In the genomic region with DNA sequence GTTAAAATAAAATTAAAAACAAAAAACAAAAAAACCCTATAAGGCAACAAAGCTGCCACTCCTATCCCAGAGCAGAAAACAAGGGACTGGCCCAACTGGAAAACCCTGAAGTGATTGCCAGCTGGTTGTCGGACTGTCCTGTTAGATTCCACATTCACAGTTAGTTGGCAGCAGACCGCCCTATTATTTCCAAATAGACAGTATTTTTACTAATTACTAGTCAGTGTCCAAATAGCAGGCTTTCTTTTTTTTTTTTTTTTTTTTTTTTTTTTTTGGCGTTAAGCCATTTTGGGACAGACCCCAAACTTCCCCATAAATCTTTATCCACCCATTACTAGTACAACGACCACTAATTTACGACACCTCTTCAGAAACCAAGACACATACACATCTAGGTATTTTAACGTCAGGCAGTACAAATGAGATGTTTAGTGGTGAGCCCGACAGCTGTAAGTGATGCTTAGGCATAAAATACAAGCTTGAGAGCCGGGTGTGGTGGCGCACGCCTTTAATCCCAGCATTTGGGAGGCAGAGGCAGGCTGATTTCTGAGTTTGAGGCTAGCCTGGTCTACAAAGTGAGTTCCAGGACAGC, we compare ENCODE assay signal across 8 mouse cellular contexts. TPM values are rescaled to one million over a fixed set of nuclear protein-coding genes. Genes with fewer than 3 reads are reported as not detected.
DNase-seq lines count a peak whose midpoint lies in the region; ATAC-seq and TF ChIP-seq lines count a peak whose summit lies in the region.

No protein-coding gene starts in this region.

- no peaks in the 10 kb centered on the region; the same call in 1 of the 2 replicates for H3K9me3 ChIP-seq in heart, postnatal 0 days (replicated peaks; ENCODE audit: control insufficient read depth, low read length)
- no peaks in the 10 kb centered on the region for H3K9me3 ChIP-seq in liver, postnatal 0 days (ENCODE audit: low read length)

- ATAC-seq in heart, postnatal 0 days (ENCODE audit: insufficient read depth, low read depth), result no peak
- no peak for ATAC-seq in liver, postnatal 0 days

- no peaks in the 10 kb centered on the region for H3K36me3 ChIP-seq in heart, postnatal 0 days (replicated peaks; ENCODE audit: control insufficient read depth, insufficient read depth, low read length)
- H3K36me3 ChIP-seq in liver, postnatal 0 days (replicated peaks; ENCODE audit: insufficient read depth, low read length), result no peaks in the 10 kb centered on the region

- H3K4me2 ChIP-seq in heart, postnatal 0 days (ENCODE audit: low read depth, low read length), result peak overlapping the region; percentile 87
- peak overlapping the region; percentile 78 for H3K4me2 ChIP-seq in liver, postnatal 0 days (ENCODE audit: low read depth, low read length)

- peak overlapping the region; percentile 87 for H3K27ac ChIP-seq in heart, postnatal 0 days (ENCODE audit: low read depth)
- peak overlapping the region; percentile 92 for H3K27ac ChIP-seq in liver, postnatal 0 days (ENCODE audit: low read depth)

- 83% methylated on average over 10 of the region's 10 CpGs for WGBS in heart, postnatal 0 days
- 79% methylated on average over 10 of the region's 10 CpGs for WGBS in liver, postnatal 0 days (ENCODE audit: insufficient replicate concordance)

- peak overlapping the region; percentile 62 for H3K9ac ChIP-seq in heart, postnatal 0 days (replicated peaks; ENCODE audit: low read depth, low read length)
- peak overlapping the region; percentile 52 for H3K9ac ChIP-seq in liver, postnatal 0 days (replicated peaks)

- 0 out of 2 replicates have a peak, but pooled peaks cover 4% of the 10 kb centered on the region for H3K4me1 ChIP-seq in heart, postnatal 0 days (ENCODE audit: control insufficient read depth, insufficient read depth)
- peaks cover 32% of the 10 kb centered on the region for H3K4me1 ChIP-seq in liver, postnatal 0 days (ENCODE audit: insufficient read depth)

- H3K27me3 ChIP-seq in heart, postnatal 0 days (ENCODE audit: control insufficient read depth, insufficient read depth, low read length), result no peaks in the 10 kb centered on the region
- no peaks in the 10 kb centered on the region for H3K27me3 ChIP-seq in liver, postnatal 0 days (ENCODE audit: insufficient read depth, low read length)

- no peak for TF ChIP-seq CTCF in heart, postnatal 0 days (IDR thresholded peaks at IDR 0.05; ENCODE audit: low read depth)
- TF ChIP-seq CTCF in liver, postnatal 0 days (IDR thresholded peaks at IDR 0.05; ENCODE audit: low read depth), result no peak

- peak; percentile 85 for DNase-seq in heart, adult 11 months
- DNase-seq in heart, adult 8-10 months (ENCODE audit: low spot score), result no peak
- peak; percentile 32 for DNase-seq in adipocyte (ENCODE audit: low spot score)
- DNase-seq in heart, postnatal 0 days (ENCODE audit: low spot score), result no peak
- no peak for DNase-seq in liver, postnatal 0 days
- DNase-seq in right cerebral cortex, postnatal 4 days, result no peak
- no peak for DNase-seq in left cerebral cortex, adult 11 months (ENCODE audit: low spot score)
- DNase-seq in thymus, postnatal 14 days, result no peak

- H3K4me3 ChIP-seq in heart, postnatal 0 days (ENCODE audit: low read depth, low read length), result peak overlapping the region; percentile 79
- peak overlapping the region; percentile 84 for H3K4me3 ChIP-seq in liver, postnatal 0 days (ENCODE audit: low read depth, low read length)

- no peak for TF ChIP-seq EP300 in heart, postnatal 0 days (IDR thresholded peaks at IDR 0.05; ENCODE audit: low read depth)
- TF ChIP-seq EP300 in liver, postnatal 0 days (IDR thresholded peaks at IDR 0.05; ENCODE audit: low read depth), result no peak

RNA-seq across cellular contexts. Expression of a gene that starts 0.6 kb away (rescaled TPM):
- total RNA-seq in heart, adult 8-10 months (2022), result 10 to 100 TPM; 20.5 to 23.6 (median 21.5) TPM
- total RNA-seq in heart, postnatal 0 days (2014; rRNA removed; ENCODE audit: low replicate concordance), result 9.0 and 22.6 TPM in 2 replicates
- polyA plus RNA-seq in heart, postnatal 0 days (2015; fragmentation: Nextera tagmentation; extraction: Ambion mirVana), result 12.1 and 13.0 TPM in 2 replicates
- 16.5 and 17.3 TPM in 2 replicates for polyA plus RNA-seq in liver, postnatal 0 days (2015; fragmentation: Nextera tagmentation; extraction: Ambion mirVana)

RNA-seq across cellular contexts. Expression of a gene that starts 48.8 kb away (rescaled TPM):
- not detected for total RNA-seq in heart, adult 8-10 months (2022)
- not detected in 2 replicates for total RNA-seq in heart, postnatal 0 days (2014; rRNA removed; ENCODE audit: low replicate concordance)
- not detected in 2 replicates for polyA plus RNA-seq in heart, postnatal 0 days (2015; fragmentation: Nextera tagmentation; extraction: Ambion mirVana)
- not detected in 2 replicates for polyA plus RNA-seq in liver, postnatal 0 days (2015; fragmentation: Nextera tagmentation; extraction: Ambion mirVana)

RNA-seq across cellular contexts. Expression of a gene that starts 56.6 kb away (rescaled TPM):
- total RNA-seq in heart, adult 8-10 months (2022), result 10 to 100 TPM in 1 of 4 experiments, 1 to 10 TPM in 3; 8.7 to 11.1 (median 8.9) TPM
- total RNA-seq in heart, postnatal 0 days (2014; rRNA removed; ENCODE audit: low replicate concordance), result 21.0 and 48.5 TPM in 2 replicates
- 1.0 and 1.1 TPM in 2 replicates for polyA plus RNA-seq in heart, postnatal 0 days (2015; fragmentation: Nextera tagmentation; extraction: Ambion mirVana)
- polyA plus RNA-seq in liver, postnatal 0 days (2015; fragmentation: Nextera tagmentation; extraction: Ambion mirVana), result 0.65 and 1.0 TPM in 2 replicates

Comparison
In these comparisons a context has a peak if more than half of its experiments do, and no peak if none do; other contexts are left out.
1. DNase-seq: peak in heart, adult 11 months (single experiment) and adipocyte (single experiment); none in heart, adult 8-10 months (single experiment), heart, postnatal 0 days (single experiment), liver, postnatal 0 days (single experiment), right cerebral cortex, postnatal 4 days (single experiment), left cerebral cortex, adult 11 months (single experiment) and thymus, postnatal 14 days (single experiment).